Mouse (Mus musculus): Measurements from ENCODE around the gene Aldh16a1.

GRCm38 (mm10) chr7:45174567-45175280 is 20.3 kb upstream of the Aldh16a1 start:
- no peak for TF ChIP-seq CTCF (IDR thresholded peaks at IDR 0.05; ENCODE audit: low read depth, low read length)
- TF ChIP-seq GATA1 (IDR thresholded peaks at IDR 0.05; ENCODE audit: borderline replicate concordance, low read length), result no peak
- no peak for TF ChIP-seq TAL1 (conservative IDR thresholded peaks at IDR 0.05; ENCODE audit: low read depth, low read length)
- TF ChIP-seq POLR2AphosphoS5 (IDR thresholded peaks at IDR 0.05; ENCODE audit: insufficient replicate concordance, low read depth, low read length), result no peak
- TF ChIP-seq GATA2 (IDR thresholded peaks at IDR 0.05; ENCODE audit: borderline replicate concordance, low read depth, low read length), result no peak
